Mouse (Mus musculus) ovary, adult 2 months (tissue): ENCODE measurements around the gene Gsdma. TPM values are rescaled to one million over a fixed set of nuclear protein-coding genes. Genes with fewer than 3 reads are reported as not detected.

ENCODE experiments used
- polyA plus RNA-seq: library from polyadenylated mRNA; depleted of rRNA; stranded (reverse); fragments of >200 nt; gene quantifications from 2 replicates; pipeline ENCODE4 v1.2.3, GENCODE M21; 2012; rRNA removed

Gene Gsdma
- polyA plus RNA-seq: not detected in 2 replicates

DNA sequence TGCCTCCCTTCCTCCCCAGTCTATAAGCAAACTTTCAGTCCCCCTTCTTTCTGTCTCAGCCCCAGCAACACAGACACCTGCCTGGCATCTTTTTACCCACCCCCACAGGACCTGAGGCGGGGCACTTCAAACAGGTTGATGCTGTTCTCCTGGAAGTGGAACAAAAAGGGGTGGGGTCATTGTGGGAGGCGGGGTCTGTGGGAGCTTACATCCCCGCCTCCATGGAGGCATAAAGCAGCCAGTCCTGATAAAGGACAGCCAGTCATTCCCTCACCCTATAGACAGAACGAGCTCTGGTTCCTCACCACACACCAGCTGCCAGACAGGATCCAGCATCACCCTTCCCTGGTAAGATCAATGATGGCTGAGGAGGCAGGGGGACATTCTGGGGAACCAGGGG is at the start of gene Gsdma:
TSS of gene Gsdma (plus strand) at position 261 of the 400 bp plus-strand sequence.

GRCm38 (mm10) chr11:98625611-98626410 is 38.3 kb upstream of the Gsdma start, which contains the start of the genes Gm12355 and Gsdma3:
TSS of gene Gm12355 (minus strand) at chr11:98625661.
TSS of gene Gsdma3 (plus strand) at chr11:98626360.

GRCm38 (mm10) chr11:98646459-98646858 is 17.7 kb upstream of the Gsdma start, which contains the start of gene Gsdma2:
TSS of gene Gsdma2 (plus strand) at chr11:98646759.

GRCm38 (mm10) chr11:98681786-98682745 is 17.9 kb downstream of the Gsdma start, which contains the start of gene Psmd3:
TSS of gene Psmd3 (plus strand) at chr11:98682554.

DNA sequence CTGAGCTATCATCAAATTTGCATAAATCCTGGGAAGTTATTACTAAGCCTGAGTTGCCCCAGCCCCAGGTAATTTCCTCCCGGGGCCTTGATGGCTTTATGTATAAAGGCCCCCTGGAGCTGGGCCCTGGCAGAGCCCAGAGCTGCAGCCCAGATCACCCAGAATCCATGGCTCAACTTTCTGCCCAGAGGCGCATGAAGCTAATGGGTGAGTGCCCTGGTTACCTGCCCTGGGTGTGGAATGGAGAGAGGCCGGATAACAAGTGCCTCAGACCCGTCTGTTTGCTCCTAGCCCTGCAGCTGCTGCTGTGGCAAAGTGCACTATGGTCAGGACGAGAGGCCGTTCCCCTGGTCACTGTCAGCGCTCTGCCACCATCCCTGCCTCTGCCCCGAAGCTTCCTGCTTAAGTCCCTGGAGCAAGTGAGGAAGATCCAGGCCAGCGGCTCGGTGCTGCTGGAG is 37.1 kb downstream of the Gsdma start, which contains the start of gene Csf3:
TSS of gene Csf3 (plus strand) at position 51 of the 458 bp plus-strand sequence.

Other genes with a start within 250 kb of the Gsdma start
- 33.6 and 37.7 TPM in 2 replicates for gene Mien1, start 225.4 kb upstream of the Gsdma start, polyA plus RNA-seq
- 17.5 TPM in 2 replicates for gene Grb7, start 218.0 kb upstream of the Gsdma start, polyA plus RNA-seq
- gene Ikzf3, start 118.3 kb upstream of the Gsdma start, polyA plus RNA-seq: 1.5 TPM in 2 replicates
- 0.14 TPM in 1 of 2 replicates, not detected in the other for gene Zpbp2, start 113.3 kb upstream of the Gsdma start, polyA plus RNA-seq
- 116 and 131 TPM in 2 replicates for gene Ormdl3, start 77.0 kb upstream of the Gsdma start, polyA plus RNA-seq
- not detected in 2 replicates for gene Lrrc3c, start 66.1 kb upstream of the Gsdma start, polyA plus RNA-seq
- gene Gm12355, start 38.7 kb upstream of the Gsdma start, polyA plus RNA-seq: not detected in 2 replicates
- gene Gsdma3, start 38.0 kb upstream of the Gsdma start, polyA plus RNA-seq: not detected in 2 replicates
- not detected in 2 replicates for gene Gsdma2, start 17.6 kb upstream of the Gsdma start, polyA plus RNA-seq
- gene Psmd3, start 18.2 kb downstream of the Gsdma start, polyA plus RNA-seq: 256 and 270 TPM in 2 replicates
- 10.2 and 10.8 TPM in 2 replicates for gene Csf3, start 36.9 kb downstream of the Gsdma start, polyA plus RNA-seq
- gene Med24, start 65.1 kb downstream of the Gsdma start, polyA plus RNA-seq: 129 TPM in 2 replicates
- 163 and 173 TPM in 2 replicates for gene Thra, start 76.3 kb downstream of the Gsdma start, polyA plus RNA-seq
- 87.5 and 140 TPM in 2 replicates for gene Nr1d1, start 111.0 kb downstream of the Gsdma start, polyA plus RNA-seq
- 49.3 and 78.6 TPM in 2 replicates for gene Msl1, start 131.2 kb downstream of the Gsdma start, polyA plus RNA-seq
- gene Casc3, start 140.6 kb downstream of the Gsdma start, polyA plus RNA-seq: 31.6 and 37.1 TPM in 2 replicates
- gene Rapgefl1, start 172.4 kb downstream of the Gsdma start, polyA plus RNA-seq: 11.5 and 11.6 TPM in 2 replicates
- 6.4 and 11.7 TPM in 2 replicates for gene Wipf2, start 199.3 kb downstream of the Gsdma start, polyA plus RNA-seq
- 0.87 and 1.4 TPM in 2 replicates for gene Cdc6, start 243.4 kb downstream of the Gsdma start, polyA plus RNA-seq